Mouse (Mus musculus) duodenum, adult 2 months (tissue): ENCODE data around the gene Prcd. TPM values are rescaled to one million over a fixed set of nuclear protein-coding genes. Genes with fewer than 3 reads are reported as not detected.

Source experiments
- polyA plus RNA-seq: library from polyadenylated mRNA; depleted of rRNA; stranded (reverse); fragments of >200 nt; gene quantifications from 2 replicates; pipeline ENCODE4 v1.2.3, GENCODE M21; 2012; ENCODE audit warnings: low replicate concordance; rRNA removed

The Prcd gene
- 1.4 TPM in 1 of 2 replicates, not detected in the other for polyA plus RNA-seq

GRCm38 (mm10) chr11:116653234-116653633, at the start of gene Prcd:
TSS of gene Prcd (plus strand) at chr11:116653534.

DNA sequence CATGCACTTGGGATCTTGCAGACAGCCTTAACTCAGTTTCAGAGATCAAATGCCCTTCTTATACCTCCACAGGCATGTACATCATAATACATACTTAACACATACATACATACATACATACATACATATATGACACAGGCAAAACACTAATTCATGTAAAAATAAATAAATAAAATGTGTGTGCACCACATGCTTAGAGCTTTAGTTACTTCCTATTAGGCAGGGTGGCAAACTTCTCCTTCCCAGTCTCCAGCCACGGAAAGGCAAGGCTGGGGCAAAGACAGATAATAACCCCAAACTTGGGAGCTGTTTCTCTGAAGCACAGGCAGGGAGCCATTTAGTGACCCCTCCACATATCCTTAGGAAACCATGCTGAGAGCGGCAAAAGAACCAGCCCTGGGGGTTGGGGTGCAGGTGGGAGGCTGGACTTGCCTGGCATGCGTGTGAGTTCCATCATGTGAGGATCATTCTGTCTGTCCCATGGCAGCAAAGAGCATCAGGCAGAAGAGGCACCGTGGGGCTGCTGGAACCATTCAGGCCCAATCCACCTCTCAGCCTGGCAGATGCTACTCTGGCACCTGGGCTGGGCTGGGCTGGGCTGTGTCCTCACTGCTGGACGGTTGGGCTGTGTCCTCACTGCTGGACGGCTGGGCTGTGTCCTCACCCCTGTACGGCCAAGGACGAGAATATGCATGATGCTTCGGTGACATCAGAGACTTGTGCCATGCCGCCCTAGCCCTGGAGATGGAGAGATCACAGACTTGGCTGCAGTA, 26.8 kb upstream of the Prcd start, which contains the start of gene Rhbdf2:
Gene Rhbdf2, minus strand, starts transcription at position 721 of the 773 bp plus-strand sequence.

GRCm38 (mm10) chr11:116654255-116654821, 1.0 kb downstream of the Prcd start, which contains the start of gene Cygb:
TSS of gene Cygb (minus strand) at chr11:116654313.

Other genes with a start within 250 kb of the Prcd start
- gene Rnf157, start 240.5 kb upstream of the Prcd start, polyA plus RNA-seq, result 1.9 and 2.1 TPM in 2 replicates
- 255 and 734 TPM in 2 replicates for gene Ubald2, start 219.4 kb upstream of the Prcd start, polyA plus RNA-seq
- gene Qrich2, start 187.3 kb upstream of the Prcd start, polyA plus RNA-seq, result 0.11 and 0.49 TPM in 2 replicates
- gene Prpsap1, start 159.3 kb upstream of the Prcd start, polyA plus RNA-seq, result 640 and 1,209 TPM in 2 replicates
- gene Sphk1, start 122.6 kb upstream of the Prcd start, polyA plus RNA-seq, result 28.5 and 50.1 TPM in 2 replicates
- gene Ube2o, start 72.1 kb upstream of the Prcd start, polyA plus RNA-seq, result 8.6 and 9.5 TPM in 2 replicates
- not detected in 2 replicates for gene Aanat, start 67.1 kb upstream of the Prcd start, polyA plus RNA-seq
- gene Rhbdf2, start 26.5 kb upstream of the Prcd start, polyA plus RNA-seq, result 42.6 and 44.9 TPM in 2 replicates
- gene Cygb, start 779 bp downstream of the Prcd start, polyA plus RNA-seq, result 25.9 and 31.4 TPM in 2 replicates
- gene St6galnac1, start 122.0 kb downstream of the Prcd start, polyA plus RNA-seq, result 1.5 and 5.1 TPM in 2 replicates
- gene Mxra7, start 174.5 kb downstream of the Prcd start, polyA plus RNA-seq, result 86.9 and 113 TPM in 2 replicates
- 11.0 and 15.2 TPM in 2 replicates for gene Mettl23, start 189.7 kb downstream of the Prcd start, polyA plus RNA-seq
- 16.8 and 20.8 TPM in 2 replicates for gene Jmjd6, start 189.9 kb downstream of the Prcd start, polyA plus RNA-seq
- 28.4 and 39.6 TPM in 2 replicates for gene Mfsd11, start 198.9 kb downstream of the Prcd start, polyA plus RNA-seq
- 559 and 787 TPM in 2 replicates for gene Srsf2, start 199.6 kb downstream of the Prcd start, polyA plus RNA-seq